Mouse (Mus musculus) E14TG2a.4 (cell line): ENCODE results near the gene Prkg1.

Source experiments
- CTCF ChIP-seq: conservative IDR thresholded peaks from 2 replicates; pipeline ENCODE4 v1.5.1; 2014; ENCODE audit warnings: low read length
- NANOG ChIP-seq: IDR thresholded peaks from 2 replicates; pipeline ENCODE4 v1.6.1; 2014; ENCODE audit warnings: borderline replicate concordance, low read length, mixed read lengths
- POU5F1 ChIP-seq: IDR thresholded peaks from 2 replicates; pipeline ENCODE4 v1.6.1; 2014; ENCODE audit warnings: low read length, borderline replicate concordance

GRCm38 (mm10) chr19:31147457-31147856 lies 617.4 kb downstream of the Prkg1 start:
- TF ChIP-seq CTCF (no peak), POU5F1 (no peak), NANOG (no peak)
